Mouse (Mus musculus) lung, embryonic 15.5 days (tissue): ENCODE measurements around the gene H6pd. TPM values are rescaled to one million over a fixed set of nuclear protein-coding genes. Genes with fewer than 3 reads are reported as not detected.
"Not testable (repeated sequence)": the region's sequence is repeated elsewhere in the genome, so short reads cannot be mapped to it uniquely, and the experiment has no call there.

Source experiments
- ATAC-seq: fragments of 200-750 bp; cut with Nextera tagmentation; 2 replicates; pipeline ENCODE4 v1.8.0; 2017; ENCODE audit warnings: moderate number of reproducible peaks, borderline replicate concordance; ENCODE audit not compliant: low FRiP score, low TSS enrichment; ENCODE audit errors: extremely low read depth
- H3K27ac ChIP-seq: fragments of 300-500 bp; sonication (generic); 2 replicates; pipeline ENCODE4 v1.5.1; 2015; ENCODE audit warnings: moderate library complexity, mild to moderate bottlenecking, inconsistent platforms
- H3K27me3 ChIP-seq: fragments of 300-500 bp; sonication (generic); 2 replicates; pipeline ENCODE4 v1.6.1; 2015; ENCODE audit warnings: inconsistent platforms
- H3K36me3 ChIP-seq: fragments of 300-500 bp; sonication (generic); 2 replicates; pipeline ENCODE4 v1.6.1; 2015; ENCODE audit warnings: inconsistent platforms
- H3K4me1 ChIP-seq: fragments of 300-500 bp; sonication (generic); 2 replicates; pipeline ENCODE4 v1.6.1; 2015; ENCODE audit warnings: inconsistent platforms
- H3K4me2 ChIP-seq: fragments of 300-500 bp; sonication (generic); 2 replicates; pipeline ENCODE4 v1.6.1; 2015; ENCODE audit warnings: inconsistent platforms, mild to moderate bottlenecking, moderate library complexity
- H3K4me3 ChIP-seq: fragments of 300-500 bp; sonication (generic); 2 replicates; pipeline ENCODE4 v1.5.1; 2015; ENCODE audit warnings: mild to moderate bottlenecking, inconsistent platforms
- H3K9ac ChIP-seq: fragments of 300-500 bp; sonication (generic); 2 replicates; pipeline ENCODE4 v1.6.1; 2015; ENCODE audit warnings: inconsistent platforms
- H3K9me3 ChIP-seq: fragments of 300-500 bp; sonication (generic); 2 replicates; pipeline ENCODE4 v1.6.1; 2016; ENCODE audit warnings: inconsistent platforms
- WGBS: fragments of 180-500 bp; shearing (Covaris S2); methylation state at CpG from one replicate; pipeline ENCODE4 v1.1.7; 2015; 5-methylcytosine and 5-hydroxymethylcytosine counted together
- polyA plus RNA-seq: library from polyadenylated mRNA; unstranded; fragments of >200 nt; fragmentation: Nextera tagmentation; extraction: Ambion mirVana; gene quantifications from 2 replicates; pipeline ENCODE4 v1.2.1, GENCODE M21; 2015

Gene H6pd
- polyA plus RNA-seq, 1 experiment from 2014 or later, result 29.3 TPM

DNA sequence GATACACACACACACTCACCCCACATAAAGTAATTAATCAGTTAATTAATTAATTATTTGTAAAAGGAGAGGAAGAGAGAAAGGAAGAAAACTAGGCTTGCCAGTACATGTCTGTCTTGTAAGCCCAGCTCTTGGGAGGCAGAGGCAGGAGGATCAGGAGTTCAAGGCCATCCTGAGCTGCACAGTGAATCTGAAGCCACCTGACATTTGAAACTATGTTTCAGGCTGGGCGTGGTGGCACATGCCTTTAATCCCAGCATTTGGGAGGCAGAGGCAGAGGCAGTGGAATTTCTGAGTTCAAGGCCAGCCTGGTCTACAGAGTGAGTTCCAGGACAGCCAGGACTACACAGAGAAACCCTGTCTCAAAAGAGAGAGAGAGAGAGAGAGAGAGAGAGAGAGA is 32.0 kb upstream of the H6pd start:
- not testable (repeated sequence) for H3K36me3 ChIP-seq, H3K4me2 ChIP-seq, H3K27ac ChIP-seq, H3K4me1 ChIP-seq, H3K9me3 ChIP-seq, ATAC-seq, H3K9ac ChIP-seq, H3K4me3 ChIP-seq, H3K27me3 ChIP-seq
- WGBS, result 81% methylated on average over 1 of the region's 1 CpGs

- WGBS, result 65% methylated on average over 9 of the region's 9 CpGs
- no peak overlapping the region for H3K4me2 ChIP-seq
- 0 out of 2 replicates have a peak, but pooled peaks cover 2% of the 10 kb centered on the region for H3K4me1 ChIP-seq
- no peak overlapping the region for H3K9ac ChIP-seq
- no peak overlapping the region for H3K27ac ChIP-seq
- peaks cover 5% of the 10 kb centered on the region for H3K27me3 ChIP-seq
- H3K4me3 ChIP-seq, result no peak overlapping the region
- ATAC-seq, result no peak
- no peaks in the 10 kb centered on the region for H3K36me3 ChIP-seq
- no peaks in the 10 kb centered on the region for H3K9me3 ChIP-seq
Measured at GRCm38 (mm10) chr4:150040003-150040581, 31.3 kb upstream of the H6pd start.

DNA sequence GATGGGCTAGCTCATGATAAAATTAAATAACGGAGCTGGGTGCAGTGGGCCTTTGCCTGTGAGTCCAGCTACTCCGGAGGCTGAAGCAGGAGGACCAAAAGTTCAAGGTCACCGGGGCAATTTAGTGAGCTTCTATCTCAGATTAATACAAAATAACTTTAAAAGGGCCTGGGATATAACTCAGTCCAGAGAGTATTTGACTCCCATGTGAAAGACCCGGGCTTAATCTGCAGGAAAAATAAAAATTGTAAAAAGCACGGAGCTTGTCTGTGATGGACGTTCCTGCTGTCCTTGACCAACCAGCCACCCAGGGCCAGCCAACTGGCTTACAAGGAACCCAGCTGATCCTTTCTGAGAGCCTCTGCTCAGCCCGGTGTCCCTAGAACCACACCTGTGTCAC is 29.7 kb upstream of the H6pd start:
- no peaks in the 10 kb centered on the region for H3K9me3 ChIP-seq
- H3K4me1 ChIP-seq, result 0 out of 2 replicates have a peak, but pooled peaks cover 4% of the 10 kb centered on the region
- H3K4me3 ChIP-seq, result no peak overlapping the region
- no peak overlapping the region for H3K27ac ChIP-seq
- H3K9ac ChIP-seq, result no peak overlapping the region
- no peak for ATAC-seq
- H3K27me3 ChIP-seq, result peaks cover 18% of the 10 kb centered on the region
- no peaks in the 10 kb centered on the region for H3K36me3 ChIP-seq
- WGBS, result 83% methylated on average over 7 of the region's 7 CpGs
- no peak overlapping the region for H3K4me2 ChIP-seq

- 73% methylated on average over 6 of the region's 6 CpGs for WGBS
- no peak overlapping the region for H3K4me2 ChIP-seq
- H3K4me3 ChIP-seq, result no peak overlapping the region
- H3K36me3 ChIP-seq, result no peaks in the 10 kb centered on the region
- H3K9ac ChIP-seq, result no peak overlapping the region
- H3K27me3 ChIP-seq, result peaks cover 42% of the 10 kb centered on the region
- peaks cover 16% of the 10 kb centered on the region for H3K4me1 ChIP-seq
- no peaks in the 10 kb centered on the region for H3K9me3 ChIP-seq
- no peak for ATAC-seq
- no peak overlapping the region for H3K27ac ChIP-seq
Measured at GRCm38 (mm10) chr4:150036094-150036493, 27.3 kb upstream of the H6pd start.

DNA sequence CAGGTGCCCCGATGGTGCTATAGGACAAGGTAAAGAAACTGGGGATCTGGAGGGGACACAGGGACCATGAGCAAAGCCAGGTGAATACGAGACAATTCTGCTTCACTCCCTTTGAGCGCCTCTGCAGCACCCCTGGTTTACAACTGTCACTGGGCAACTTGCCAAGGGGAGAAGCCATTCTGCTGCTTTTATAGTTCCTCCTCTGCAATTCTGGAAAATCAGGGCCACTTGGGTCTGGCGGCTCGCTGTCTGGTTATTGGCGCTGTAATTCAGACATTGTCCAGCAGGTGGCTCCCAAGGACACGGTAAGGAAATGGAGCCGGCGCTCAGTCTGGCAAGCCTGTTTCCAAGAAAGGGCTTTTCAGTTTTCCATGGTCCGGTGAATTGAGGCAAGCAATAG is 26.5 kb upstream of the H6pd start:
- 11% methylated on average over 10 of the region's 10 CpGs for WGBS
- H3K27me3 ChIP-seq, result peaks cover 50% of the 10 kb centered on the region
- no peak for ATAC-seq

DNA sequence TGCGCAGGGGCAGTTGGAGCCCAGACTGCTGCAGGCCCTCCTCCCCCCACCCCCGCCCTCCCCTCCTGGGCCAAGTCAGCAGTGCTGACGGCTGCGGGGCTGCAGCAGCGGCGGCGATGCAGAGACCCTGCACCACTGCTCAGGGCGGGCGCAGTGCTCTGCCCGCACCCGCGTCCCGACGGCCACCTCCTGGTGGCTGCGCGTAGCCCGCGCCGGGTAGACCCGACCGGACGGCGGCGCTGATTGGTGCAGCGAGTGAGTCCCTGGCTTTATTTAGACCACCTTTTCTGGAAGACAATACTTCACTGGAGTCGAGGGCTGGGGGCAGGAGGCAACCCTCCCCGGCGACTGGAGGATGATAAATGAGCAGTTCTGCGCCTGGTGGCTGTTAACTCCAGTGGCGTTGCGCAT is 24.4 kb upstream of the H6pd start:
- peak overlapping the region; percentile 25 for H3K4me3 ChIP-seq
- H3K9me3 ChIP-seq, result no peaks in the 10 kb centered on the region
- peaks cover 70% of the 10 kb centered on the region for H3K27me3 ChIP-seq
- H3K9ac ChIP-seq, result no peak overlapping the region
- peak overlapping the region; percentile 55 for H3K4me2 ChIP-seq
- ATAC-seq, result peak; percentile 47; the same call in 1 of the 2 replicates
- 1% methylated on average over 27 of the region's 31 CpGs for WGBS
- H3K36me3 ChIP-seq, result no peaks in the 10 kb centered on the region
- H3K27ac ChIP-seq, result no peak overlapping the region
- peaks cover 28% of the 10 kb centered on the region for H3K4me1 ChIP-seq

More for the DNA sequence above, 26.5 kb upstream of the H6pd start:
- H3K9ac ChIP-seq, result no peak overlapping the region
- H3K4me1 ChIP-seq, result peaks cover 22% of the 10 kb centered on the region
- no peak overlapping the region for H3K4me3 ChIP-seq
- no peak overlapping the region for H3K27ac ChIP-seq
- H3K4me2 ChIP-seq, result no peak overlapping the region
- no peaks in the 10 kb centered on the region for H3K36me3 ChIP-seq
- H3K9me3 ChIP-seq, result no peaks in the 10 kb centered on the region

GRCm38 (mm10) chr4:150031234-150031890 is 22.5 kb upstream of the H6pd start:
- peak overlapping the region; percentile 96 for H3K4me2 ChIP-seq
- H3K9me3 ChIP-seq, result no peaks in the 10 kb centered on the region
- no peaks in the 10 kb centered on the region for H3K36me3 ChIP-seq
- H3K4me3 ChIP-seq, result peak overlapping the region; percentile 52
- 23% methylated on average over 14 of the region's 14 CpGs for WGBS
- H3K27me3 ChIP-seq, result peaks cover 81% of the 10 kb centered on the region
- no peak overlapping the region for H3K27ac ChIP-seq
- H3K9ac ChIP-seq, result no peak overlapping the region
- ATAC-seq, result no peak
- peaks cover 28% of the 10 kb centered on the region for H3K4me1 ChIP-seq

GRCm38 (mm10) chr4:150030449-150031233 is 21.8 kb upstream of the H6pd start:
- Histone ChIP-seq H3K9ac (peak overlapping the region; percentile 31; the same call in 1 of the 2 replicates), H3K27ac (no peak overlapping the region), H3K4me3 (peak overlapping the region; percentile 52), H3K36me3 (no peaks in the 10 kb centered on the region), H3K4me1 (peaks cover 28% of the 10 kb centered on the region), H3K27me3 (peaks cover 81% of the 10 kb centered on the region), H3K9me3 (no peaks in the 10 kb centered on the region), H3K4me2 (peak overlapping the region; percentile 96)
- ATAC-seq, result no peak
- WGBS, result under 1% methylated on average over 28 of the region's 28 CpGs

DNA sequence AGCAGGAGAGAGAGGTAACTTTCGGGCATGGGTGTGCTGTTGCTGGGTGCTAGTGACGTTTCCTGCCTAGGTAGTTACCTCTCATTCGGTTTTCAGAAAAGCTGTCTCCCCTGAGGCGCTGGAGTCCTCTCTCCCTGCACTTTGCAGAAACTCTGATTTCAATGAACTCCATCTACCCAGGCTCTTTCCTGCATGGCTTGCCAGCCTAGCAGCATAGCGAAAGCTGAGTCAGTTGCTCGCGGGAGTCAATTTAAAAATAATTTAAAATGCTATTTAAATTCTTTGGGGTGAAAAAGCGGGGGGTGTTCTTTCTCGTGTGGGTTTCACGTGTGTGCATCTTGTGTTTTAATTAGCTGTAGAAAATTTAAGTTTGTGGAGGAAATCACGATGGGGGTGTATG is 21.1 kb upstream of the H6pd start:
- no peak overlapping the region for H3K27ac ChIP-seq
- no peaks in the 10 kb centered on the region for H3K9me3 ChIP-seq
- peaks cover 26% of the 10 kb centered on the region for H3K4me1 ChIP-seq
- no peak for ATAC-seq
- H3K36me3 ChIP-seq, result no peaks in the 10 kb centered on the region
- H3K4me2 ChIP-seq, result peak overlapping the region; percentile 96
- peaks cover 77% of the 10 kb centered on the region for H3K27me3 ChIP-seq
- peak overlapping the region; percentile 52 for H3K4me3 ChIP-seq
- WGBS, result 3% methylated on average over 11 of the region's 11 CpGs
- H3K9ac ChIP-seq, result no peak overlapping the region

DNA sequence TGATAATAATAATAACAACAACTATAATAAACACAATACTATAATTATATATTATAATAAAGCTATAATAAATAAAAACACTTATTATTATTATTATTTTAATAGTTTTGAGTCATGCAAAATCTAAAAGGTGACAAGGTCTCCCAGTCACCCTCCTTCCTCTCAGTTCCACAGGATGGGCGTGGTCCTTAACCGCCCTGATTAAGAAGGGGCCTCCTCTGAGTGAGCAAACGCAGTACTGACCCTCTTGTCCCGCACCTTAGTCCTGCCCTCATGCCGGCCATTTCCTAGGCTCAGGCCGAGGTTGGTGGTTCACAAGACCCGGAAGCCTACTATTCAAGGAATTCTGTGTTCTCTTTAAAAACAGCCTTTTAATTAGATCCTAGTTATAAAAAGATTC is 14.7 kb upstream of the H6pd start:
- WGBS, result 43% methylated on average over 7 of the region's 7 CpGs
- Histone ChIP-seq H3K36me3 (no peaks in the 10 kb centered on the region), H3K27ac (no peak overlapping the region), H3K4me2 (no peak overlapping the region), H3K27me3 (peaks cover 14% of the 10 kb centered on the region), H3K9me3 (no peaks in the 10 kb centered on the region), H3K9ac (no peak overlapping the region), H3K4me1 (no peaks in the 10 kb centered on the region), H3K4me3 (no peak overlapping the region)
- ATAC-seq, result no peak

- H3K27ac ChIP-seq, result no peak overlapping the region
- no peaks in the 10 kb centered on the region for H3K27me3 ChIP-seq
- no peak overlapping the region for H3K9ac ChIP-seq
- H3K4me1 ChIP-seq, result no peaks in the 10 kb centered on the region
- no peaks in the 10 kb centered on the region for H3K36me3 ChIP-seq
- 87% methylated on average over 15 of the region's 15 CpGs for WGBS
- no peak for ATAC-seq
- H3K9me3 ChIP-seq, result no peaks in the 10 kb centered on the region
- H3K4me2 ChIP-seq, result no peak overlapping the region
- no peak overlapping the region for H3K4me3 ChIP-seq
Measured at GRCm38 (mm10) chr4:150019741-150020380, 11.0 kb upstream of the H6pd start.
